18 mouse cellular contexts compared by ENCODE assay signal in the genomic region with DNA sequence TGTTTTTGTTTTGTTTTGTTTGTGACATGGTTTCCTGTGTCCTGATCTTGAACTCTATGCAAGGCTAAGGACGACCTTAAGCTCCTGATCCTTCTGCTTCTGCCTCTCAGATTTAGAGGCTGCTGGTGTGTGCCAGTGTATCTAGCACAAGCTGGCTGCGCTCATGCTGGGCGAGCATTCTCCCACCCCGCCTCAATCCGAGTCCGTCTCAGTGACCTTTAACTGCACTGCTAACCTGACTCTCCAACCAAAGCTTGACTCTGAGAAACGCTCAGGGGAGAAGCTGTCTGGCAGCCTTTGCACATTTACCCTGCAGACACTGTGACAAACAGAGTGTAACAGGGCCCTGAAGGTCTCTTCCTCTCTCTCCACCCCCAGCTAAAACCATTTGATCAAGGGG. TPM values are rescaled to one million over a fixed set of nuclear protein-coding genes. Genes with fewer than 3 reads are reported as not detected.
A peak's percentile ranks its signal among the peaks of the same experiment; 100 is the strongest.
DNase-seq lines count a peak whose midpoint lies in the region; ATAC-seq lines count a peak whose summit lies in the region.
"Had no signal": no experiment of that assay in that cellular context is flagged by ENCODE, and none has a peak within 500 bp of the region (broad histone marks: within the 10 kb centered on the region; RNA-seq: fewer than 3 reads in every experiment).

No protein-coding gene starts in this region.

- no peak overlapping the region for H3K27ac ChIP-seq in hindbrain, embryonic 12.5 days
- H3K27ac ChIP-seq: embryonic facial prominence, embryonic 13.5 days; hindbrain, postnatal 0 days; limb, embryonic 15.5 days; liver, embryonic 15.5 days; macrophage; midbrain, embryonic 10.5 days had no signal

- peak; percentile 58 for DNase-seq in gastrocnemius, adult 18-20 months (ENCODE audit: low spot score)
- DNase-seq in gastrocnemius, postnatal 10 days: no peak
- peak; percentile 19 for DNase-seq in kidney, adult 11 months
- DNase-seq in kidney, postnatal 4 days: no peak
- peak; percentile 45 for DNase-seq in adrenal gland, postnatal 14 days
- peak; percentile 38 to 55 for DNase-seq in adrenal gland, postnatal 36 days
- DNase-seq: right cerebral cortex, postnatal 4 days; thymus, postnatal 14 days had no signal

- no peak overlapping the region for H3K9ac ChIP-seq in hindbrain, embryonic 12.5 days
- H3K9ac ChIP-seq: embryonic facial prominence, embryonic 13.5 days; limb, embryonic 15.5 days; liver, embryonic 15.5 days had no signal

- peaks cover 3% of the 10 kb centered on the region for H3K27me3 ChIP-seq in hindbrain, embryonic 12.5 days
- H3K27me3 ChIP-seq: embryonic facial prominence, embryonic 13.5 days had no signal

- no peaks in the 10 kb centered on the region for H3K9me3 ChIP-seq in hindbrain, embryonic 12.5 days (replicated peaks)
- H3K9me3 ChIP-seq: embryonic facial prominence, embryonic 13.5 days; limb, embryonic 15.5 days; liver, embryonic 15.5 days; midbrain, embryonic 10.5 days had no signal

- no peak overlapping the region for H3K4me3 ChIP-seq in hindbrain, embryonic 12.5 days
- H3K4me3 ChIP-seq: embryonic facial prominence, embryonic 13.5 days; limb, embryonic 15.5 days; liver, embryonic 15.5 days; midbrain, embryonic 10.5 days had no signal

- ATAC-seq in hindbrain, embryonic 12.5 days (ENCODE audit: low FRiP score): no peak
- ATAC-seq: forebrain, embryonic 14.5 days; intestine, postnatal 0 days had no signal

- no peaks in the 10 kb centered on the region for H3K4me1 ChIP-seq in hindbrain, embryonic 12.5 days
- H3K4me1 ChIP-seq: embryonic facial prominence, embryonic 13.5 days; limb, embryonic 15.5 days; liver, embryonic 15.5 days had no signal

- no peak overlapping the region for H3K4me2 ChIP-seq in hindbrain, embryonic 12.5 days (replicated peaks)
- H3K4me2 ChIP-seq: embryonic facial prominence, embryonic 13.5 days; limb, embryonic 15.5 days; liver, embryonic 15.5 days had no signal

- 66% methylated on average over 7 of the region's 7 CpGs for WGBS in hindbrain, embryonic 12.5 days

- no peaks in the 10 kb centered on the region for H3K36me3 ChIP-seq in hindbrain, embryonic 12.5 days
- H3K36me3 ChIP-seq: embryonic facial prominence, embryonic 13.5 days; limb, embryonic 15.5 days; liver, embryonic 15.5 days; midbrain, embryonic 10.5 days had no signal

RNA-seq across cellular contexts. Expression of a gene that starts 18.1 kb away (rescaled TPM):
- 1 to 10 TPM; 6.9 TPM for total RNA-seq in gastrocnemius, adult 18-20 months (2021)
- total RNA-seq in gastrocnemius, postnatal 10 days (2021): 1 to 10 TPM; 6.6 to 7.0 TPM
- 15.9 and 23.3 TPM in 2 replicates for total RNA-seq in adrenal gland, postnatal 14 days (2021)
- total RNA-seq in adrenal gland, postnatal 36 days (2021): 10 to 100 TPM; 22.4 to 27.2 TPM
- polyA plus RNA-seq in hindbrain, embryonic 12.5 days (2016; fragmentation: Nextera tagmentation; extraction: Ambion mirVana): 12.9 and 14.1 TPM in 2 replicates

RNA-seq across cellular contexts. Expression of a gene that starts 36.4 kb away (rescaled TPM):
- total RNA-seq in gastrocnemius, adult 18-20 months (2021): 1 to 10 TPM; 2.6 to 3.8 TPM
- total RNA-seq in gastrocnemius, postnatal 10 days (2021): 1 to 10 TPM; 6.1 to 6.2 TPM
- 18.3 and 20.2 TPM in 2 replicates for total RNA-seq in adrenal gland, postnatal 14 days (2021)
- 10 to 100 TPM; 13.0 to 23.0 TPM for total RNA-seq in adrenal gland, postnatal 36 days (2021)
- polyA plus RNA-seq in hindbrain, embryonic 12.5 days (2016; fragmentation: Nextera tagmentation; extraction: Ambion mirVana): 5.8 and 6.3 TPM in 2 replicates
- total RNA-seq: neutrophil, adult 5-6 weeks had no signal
- polyA plus RNA-seq: macrophage had no signal

RNA-seq across cellular contexts. Expression of a gene that starts 38.8 kb away (rescaled TPM):
- total RNA-seq in gastrocnemius, adult 18-20 months (2021): 10 to 100 TPM; 10.9 to 12.9 TPM
- 10 to 100 TPM in 1 of 2 experiments, 1 to 10 TPM in 1; 8.8 to 13.3 TPM for total RNA-seq in gastrocnemius, postnatal 10 days (2021)
- total RNA-seq in adrenal gland, postnatal 14 days (2021): 0.07 and 0.19 TPM in 2 replicates
- under 1 TPM in 1 of 2 experiments, not detected in 1; 0.13 TPM for total RNA-seq in adrenal gland, postnatal 36 days (2021)
- 1.1 and 1.4 TPM in 2 replicates for polyA plus RNA-seq in hindbrain, embryonic 12.5 days (2016; fragmentation: Nextera tagmentation; extraction: Ambion mirVana)
- polyA plus RNA-seq: intestine, postnatal 0 days; liver, embryonic 15.5 days; macrophage had no signal

RNA-seq across cellular contexts. Expression of a gene that starts 47.7 kb away (rescaled TPM):
- 10 to 100 TPM in 1 of 2 experiments, 1 to 10 TPM in 1; 8.8 to 10.7 TPM for total RNA-seq in gastrocnemius, adult 18-20 months (2021)
- total RNA-seq in gastrocnemius, postnatal 10 days (2021): 10 to 100 TPM; 12.0 to 13.8 TPM
- 29.5 and 32.8 TPM in 2 replicates for total RNA-seq in adrenal gland, postnatal 14 days (2021)
- total RNA-seq in adrenal gland, postnatal 36 days (2021): 10 to 100 TPM; 30.2 to 38.6 TPM
- polyA plus RNA-seq in hindbrain, embryonic 12.5 days (2016; fragmentation: Nextera tagmentation; extraction: Ambion mirVana): 29.9 and 32.7 TPM in 2 replicates

RNA-seq across cellular contexts. Expression of a gene that starts 53.5 kb away (rescaled TPM):
- total RNA-seq in gastrocnemius, adult 18-20 months (2021): 1 to 10 TPM; 3.1 to 3.6 TPM
- total RNA-seq in gastrocnemius, postnatal 10 days (2021): under 1 TPM; 0.12 to 0.25 TPM
- total RNA-seq in adrenal gland, postnatal 14 days (2021): 2.7 TPM in 2 replicates
- total RNA-seq in adrenal gland, postnatal 36 days (2021): 1 to 10 TPM; 2.0 to 4.7 TPM
- 1.3 and 1.7 TPM in 2 replicates for polyA plus RNA-seq in hindbrain, embryonic 12.5 days (2016; fragmentation: Nextera tagmentation; extraction: Ambion mirVana)
- polyA plus RNA-seq: macrophage had no signal

Comparison
In these comparisons a context has a peak if more than half of its experiments do, and no peak if none do; other contexts are left out.
1. DNase-seq: peak in gastrocnemius, adult 18-20 months (single experiment), kidney, adult 11 months (single experiment), adrenal gland, postnatal 14 days (single experiment) and adrenal gland, postnatal 36 days (2 of 2); none in gastrocnemius, postnatal 10 days (single experiment) and kidney, postnatal 4 days (0 of 2).